In the genomic region with DNA sequence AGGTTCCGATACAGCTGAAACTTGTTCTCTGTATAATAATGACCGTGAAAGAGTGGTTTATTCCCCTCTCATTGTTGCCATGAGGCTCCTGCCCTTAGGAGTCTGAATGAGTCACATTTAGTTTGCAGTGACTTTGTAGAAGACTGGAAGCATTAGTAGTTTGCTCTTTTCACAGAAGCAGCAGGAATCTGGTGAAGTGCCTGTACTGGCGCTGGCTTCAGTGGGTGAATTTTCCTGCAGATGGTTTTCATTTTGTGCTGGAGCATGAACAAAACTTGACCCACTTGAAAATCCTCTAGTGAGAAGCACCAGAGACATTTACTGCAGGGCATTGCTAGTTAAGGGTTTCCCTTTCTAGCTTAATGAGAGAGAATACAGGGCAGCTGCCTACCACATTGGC, we compare ENCODE assay signal across 11 mouse cellular contexts.
A peak's percentile ranks its signal among the peaks of the same experiment; 100 is the strongest.
DNase-seq lines count a peak whose midpoint lies in the region; ATAC-seq lines count a peak whose summit lies in the region.
"Had no signal": no experiment of that assay in that cellular context is flagged by ENCODE, and none has a peak within 500 bp of the region (broad histone marks: within the 10 kb centered on the region; RNA-seq: fewer than 3 reads in every experiment).

No protein-coding gene starts in this region.

- no peak for ATAC-seq in CD4-positive, CD25-positive, alpha-beta regulatory T cell, adult 4 months
- ATAC-seq: midbrain, embryonic 15.5 days had no signal

- DNase-seq in layer of hippocampus, adult 8-10 months (ENCODE audit: low spot score in 2 of 2): peak; percentile 2 to 8
- DNase-seq in layer of hippocampus, postnatal 25 days (ENCODE audit: extremely low spot score in 1 of 2, low spot score in 1 of 2): no peak
- DNase-seq in right cerebral cortex, postnatal 36 days (ENCODE audit: low spot score in 2 of 2): peak; percentile 0 to 1
- no peak for DNase-seq in right cerebral cortex, adult 18-20 months
- DNase-seq in cerebellum, postnatal 14 days: peak; percentile 5 to 17
- DNase-seq in T-cell, adult 2 months (ENCODE audit: low spot score): no peak
- DNase-seq: kidney, adult 9 months; lung, embryonic 14.5 days; thymus, adult 2 months had no signal

Comparison
In these comparisons a context has a peak if more than half of its experiments do, and no peak if none do; other contexts are left out.
1. DNase-seq: peak in layer of hippocampus, adult 8-10 months (2 of 2), right cerebral cortex, postnatal 36 days (2 of 2) and cerebellum, postnatal 14 days (2 of 2); none in layer of hippocampus, postnatal 25 days (0 of 2), right cerebral cortex, adult 18-20 months (single experiment) and T-cell, adult 2 months (single experiment).